Mouse (Mus musculus): Measurements from ENCODE around the gene Rmi2.
"Not testable (repeated sequence)": the region's sequence is repeated elsewhere in the genome, so short reads cannot be mapped to it uniquely, and the experiment has no call there.

Gene Rmi2

DNA sequence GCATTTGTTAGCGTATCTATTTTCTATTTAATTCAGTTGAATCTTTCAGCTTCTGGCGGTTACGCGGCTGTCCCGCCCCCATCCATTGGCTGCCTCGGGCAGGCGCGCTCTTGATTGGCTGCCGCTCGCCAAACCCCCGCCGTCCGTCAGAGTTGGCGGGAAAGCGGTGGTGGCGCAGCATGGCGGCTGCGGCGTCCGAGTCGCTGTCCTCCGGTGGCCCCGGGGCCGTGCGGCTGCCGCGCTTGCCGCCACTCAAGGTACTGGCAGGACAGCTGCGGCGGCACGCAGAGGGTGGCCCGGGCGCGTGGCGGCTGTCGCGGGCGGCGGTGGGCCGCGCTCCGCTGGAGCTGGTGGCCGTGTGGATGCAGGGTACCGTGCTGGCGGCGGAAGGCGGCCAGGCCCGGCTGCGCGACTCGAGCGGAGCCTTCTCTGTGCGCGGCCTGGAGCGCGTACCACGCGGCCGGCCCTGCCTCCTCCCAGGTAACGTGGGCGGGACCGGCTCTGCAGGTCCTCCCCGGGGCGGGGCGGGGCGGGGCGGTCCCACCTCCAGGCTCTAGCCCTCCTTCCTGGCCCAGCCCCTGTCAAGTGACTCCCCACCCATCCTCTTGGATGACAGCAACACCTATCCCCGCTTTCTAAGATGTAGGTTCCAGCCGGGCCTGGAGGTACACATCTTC, at the start of gene Rmi2:
Rmi2 (plus strand) TSS at position 149 of the 677 bp plus-strand sequence.
- peak; percentile 92 for DNase-seq

DNA sequence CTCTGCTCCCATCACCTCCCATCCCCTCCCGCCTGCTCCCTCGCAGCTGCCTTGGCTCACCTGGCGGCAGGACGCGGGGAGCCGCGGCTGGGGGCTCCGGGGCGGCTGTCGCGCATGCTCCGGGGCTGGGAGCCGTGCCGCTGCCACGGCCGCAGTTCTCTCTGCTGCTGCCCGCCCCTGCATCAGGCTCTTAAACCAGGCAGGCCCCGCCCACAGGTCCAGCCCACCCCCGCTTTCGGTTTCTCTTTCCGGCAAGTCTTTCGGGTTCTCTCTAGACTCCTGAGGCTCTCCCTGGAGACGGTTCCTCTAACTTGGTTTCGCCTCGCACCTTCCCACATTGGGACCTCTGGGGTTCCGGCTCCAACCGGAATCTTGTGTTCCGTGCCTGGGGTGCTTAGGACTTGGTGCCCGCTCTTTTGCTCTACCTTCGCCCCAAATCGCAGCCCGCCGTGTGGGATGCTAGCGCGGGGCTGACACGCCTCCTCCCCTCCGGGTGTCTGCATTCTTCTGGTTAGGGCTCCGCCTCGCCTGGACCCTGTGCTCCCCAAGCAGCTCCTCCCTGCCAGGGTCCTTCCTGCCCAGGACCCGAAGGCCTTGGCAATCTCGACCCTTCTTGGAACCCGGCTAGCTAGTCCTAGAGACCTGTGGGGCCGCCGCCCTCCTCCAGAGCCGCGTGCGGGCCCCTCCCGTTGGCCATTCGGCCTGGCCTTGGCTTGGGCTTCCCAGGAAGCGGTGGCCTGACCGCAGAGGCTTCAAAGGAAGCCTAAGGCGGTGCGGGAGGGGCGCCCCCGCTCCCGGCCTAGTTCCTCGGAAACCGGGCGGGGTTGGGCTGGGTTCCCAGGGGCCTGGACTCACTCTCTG, 49.3 kb upstream of the Rmi2 start, which contains the start of gene Socs1:
Socs1 (minus strand) TSS at position 166 of the 861 bp plus-strand sequence.
- DNase-seq = peak; percentile 97

- peak; percentile 88 for DNase-seq
Observed at GRCm38 (mm10) chr16:10786288-10786687, 48.6 kb upstream of the Rmi2 start.

GRCm38 (mm10) chr16:10786782-10787547, 47.9 kb upstream of the Rmi2 start:
- no peak for DNase-seq

- no peak for DNase-seq
Observed at GRCm38 (mm10) chr16:10787548-10788058, 47.3 kb upstream of the Rmi2 start.

DNA sequence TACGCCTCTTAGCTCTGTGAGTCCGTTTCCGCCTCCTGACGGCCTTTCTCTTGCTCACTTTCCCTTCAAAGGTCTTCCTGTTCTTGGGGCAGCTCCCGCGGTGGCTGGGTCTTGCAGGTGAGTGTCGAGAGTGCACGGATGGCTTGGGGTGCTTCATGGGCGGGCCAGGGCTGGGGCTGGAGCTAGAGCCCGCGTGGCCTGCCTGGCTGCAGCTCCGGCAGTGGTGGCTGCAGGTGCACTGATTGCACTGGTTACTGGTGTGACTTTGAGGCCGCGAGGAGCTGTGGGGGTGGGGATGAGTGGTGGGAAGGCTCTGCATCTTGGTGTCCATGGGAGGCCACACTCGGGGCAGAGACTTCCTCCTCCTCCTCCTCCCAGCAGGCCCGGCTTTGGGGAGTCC, 46.6 kb upstream of the Rmi2 start, which contains the start of gene Tnp2:
Tnp2 (minus strand) TSS at position 390 of the 400 bp plus-strand sequence.
- peak; percentile 68 for DNase-seq

DNA sequence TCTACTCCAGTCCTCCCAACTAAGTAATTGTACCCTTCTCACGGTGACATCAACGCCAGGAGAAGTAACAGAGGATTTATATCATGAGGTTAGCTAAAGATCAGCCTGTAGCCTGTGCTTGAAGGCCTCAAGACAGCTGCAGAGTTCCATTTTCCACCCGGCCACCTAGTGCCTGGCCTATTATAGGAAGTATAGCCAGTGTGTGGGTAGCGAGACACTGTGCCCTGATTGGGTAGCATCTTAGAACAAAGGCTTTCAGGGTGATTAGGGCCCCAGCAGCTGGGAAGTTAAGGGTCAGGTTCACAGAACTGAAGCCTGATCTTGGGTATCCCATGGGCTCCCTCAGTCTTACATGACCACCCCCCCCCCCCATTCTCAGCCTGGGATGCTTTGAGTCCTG, 46.0 kb upstream of the Rmi2 start:
- no peak for DNase-seq

GRCm38 (mm10) chr16:10790702-10791101, 44.2 kb upstream of the Rmi2 start, which contains the start of gene Prm3:
Prm3 (minus strand) TSS chr16:10790914.
- DNase-seq = no peak

- no peak for DNase-seq
Observed at GRCm38 (mm10) chr16:10796034-10796433, 38.8 kb upstream of the Rmi2 start, which contains the start of gene Prm2. Prm2 (minus strand) TSS chr16:10796134.

DNA sequence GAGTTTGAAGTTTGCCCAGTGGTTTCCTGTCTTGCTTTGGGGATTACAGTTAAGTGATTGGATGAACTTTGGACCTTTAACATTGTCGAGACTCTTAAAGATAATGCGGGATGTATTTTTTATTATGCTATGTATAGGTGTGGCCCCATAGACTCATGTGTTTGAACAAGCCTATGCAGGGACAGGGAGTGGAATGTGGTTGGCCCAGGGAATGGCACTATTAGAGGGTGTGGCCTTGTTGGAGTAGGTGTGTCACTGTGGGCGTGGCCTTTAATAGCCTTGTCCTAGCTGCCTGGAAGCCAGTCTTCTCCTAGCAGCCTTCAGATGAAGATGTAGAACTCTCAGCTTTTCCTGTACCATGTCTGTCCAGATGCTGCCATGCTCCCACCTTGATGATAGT, 32.4 kb upstream of the Rmi2 start:
- not testable (repeated sequence) for DNase-seq

DNA sequence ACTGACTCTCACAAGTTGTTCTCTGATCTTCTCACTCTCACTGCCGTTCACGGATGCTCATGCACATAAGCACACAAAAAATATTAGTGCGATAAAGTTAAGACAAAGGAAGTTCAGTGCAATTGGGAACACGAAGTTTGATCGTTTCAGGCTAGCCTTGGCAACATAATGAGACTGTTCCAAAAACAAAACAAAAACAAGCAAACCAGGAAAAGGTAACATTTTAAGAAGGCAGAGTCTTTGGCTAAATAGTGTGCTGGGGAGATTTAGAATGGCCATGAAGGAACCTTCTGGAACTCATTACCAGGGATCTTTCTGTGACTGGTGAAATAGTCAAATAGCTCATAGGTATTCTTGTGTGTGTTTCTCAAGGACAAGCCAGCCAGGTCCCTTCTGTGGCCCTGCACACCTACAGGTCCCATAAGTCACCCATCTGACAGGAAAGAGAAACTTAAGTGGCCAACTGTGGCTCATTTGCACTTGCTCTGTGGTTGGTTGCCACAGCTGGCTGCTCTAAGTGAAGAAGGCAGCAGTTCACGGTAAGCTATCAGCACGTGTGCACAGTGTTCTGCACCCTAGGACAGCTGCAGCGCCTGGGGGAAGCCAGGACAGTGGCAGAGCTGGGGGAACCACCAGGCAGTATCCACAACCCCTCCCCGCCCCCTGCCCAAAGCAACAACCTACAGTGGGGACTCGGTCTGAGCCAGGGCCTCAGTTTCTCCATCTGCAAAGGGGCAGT, 28.9 kb upstream of the Rmi2 start, which contains the start of gene Prm1:
Prm1 (minus strand) TSS at position 51 of the 739 bp plus-strand sequence.
- DNase-seq = peak; percentile 81

DNA sequence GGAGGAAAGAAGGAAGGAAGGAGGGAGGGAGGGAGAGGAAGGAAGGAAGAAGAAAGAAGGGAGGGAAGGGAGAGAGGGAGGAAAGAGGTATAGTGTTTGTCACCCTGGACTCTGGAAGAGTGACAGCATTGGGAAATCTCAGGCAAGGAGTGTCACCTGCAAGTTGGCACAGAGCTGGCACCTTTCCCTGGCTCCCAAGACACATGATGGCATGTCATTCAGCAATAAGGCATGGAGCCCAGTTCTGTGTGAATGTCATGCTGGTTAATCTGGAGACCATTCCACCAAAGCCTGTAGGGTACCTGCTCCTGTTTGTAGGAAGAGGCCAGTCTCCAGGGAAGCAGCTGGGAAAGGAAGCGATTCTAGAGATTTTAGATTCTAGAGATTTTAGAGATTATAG, 24.5 kb upstream of the Rmi2 start:
- no peak for DNase-seq

DNA sequence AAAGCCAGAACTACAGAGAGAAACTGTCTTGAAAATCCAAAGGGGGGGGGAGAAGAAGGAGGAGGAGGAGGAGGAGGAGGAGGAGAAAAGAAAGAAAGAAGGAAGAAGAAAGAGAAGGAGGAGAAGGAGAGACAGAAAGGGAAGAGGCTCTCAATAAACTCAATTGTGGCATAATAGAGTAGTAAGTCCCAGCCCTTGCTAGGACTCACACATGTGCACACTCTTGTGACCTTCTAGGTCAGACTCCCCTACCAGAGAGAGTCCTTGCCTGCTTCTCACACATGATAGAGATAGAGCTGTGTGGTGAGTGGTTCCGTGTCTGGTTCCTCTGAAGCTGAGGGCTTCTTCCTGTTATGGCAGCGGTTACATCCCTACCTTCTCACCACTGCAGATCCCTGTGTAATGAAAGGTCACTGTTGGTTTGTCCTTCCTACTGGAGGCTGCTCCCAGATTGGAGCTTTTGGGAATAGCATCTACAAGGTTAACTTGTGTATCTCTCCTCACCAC, 21.9 kb upstream of the Rmi2 start, which contains the start of gene Gm11172:
Gm11172 (plus strand) TSS at position 51 of the 507 bp plus-strand sequence.
- DNase-seq = no peak

DNA sequence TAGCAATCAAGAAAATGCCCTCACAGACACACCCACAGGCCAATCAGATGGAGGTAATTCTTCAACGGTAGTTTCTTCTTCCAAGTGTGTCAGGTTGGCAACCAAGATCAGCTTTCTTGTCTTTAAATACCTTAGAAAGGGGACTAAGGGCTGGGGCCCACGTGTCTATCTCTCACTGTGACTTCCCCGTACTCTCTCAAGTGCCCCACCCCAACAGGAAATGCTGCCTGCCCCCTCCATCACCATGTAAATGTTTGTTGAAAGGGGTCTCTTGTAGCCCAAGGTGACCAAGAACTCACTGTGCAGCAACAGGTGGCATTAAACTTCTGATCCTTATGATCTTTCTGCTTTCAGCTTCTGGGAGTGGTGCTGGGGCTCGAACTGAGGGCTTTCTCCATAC, 21.1 kb upstream of the Rmi2 start:
- no peak for DNase-seq

DNA sequence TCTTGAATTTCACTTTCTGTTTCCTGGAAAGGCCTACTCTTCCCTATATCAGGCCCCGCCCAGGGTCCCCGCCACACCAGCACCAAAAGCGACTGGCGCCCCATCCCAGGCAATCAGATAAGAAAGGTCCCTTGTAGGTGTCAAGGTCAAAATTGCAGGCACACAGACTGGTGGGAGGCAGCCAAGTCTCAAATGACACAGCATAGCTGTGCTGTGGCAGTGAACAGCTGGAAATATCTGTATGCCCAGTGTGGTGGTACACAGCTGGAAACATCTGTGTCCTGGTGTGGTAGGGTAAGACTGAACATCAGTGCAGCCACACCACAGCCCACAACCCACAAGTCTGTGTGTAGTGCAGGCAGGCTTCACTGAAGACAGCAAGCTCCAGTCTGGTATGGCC, 20.0 kb upstream of the Rmi2 start:
- DNase-seq = no peak

DNA sequence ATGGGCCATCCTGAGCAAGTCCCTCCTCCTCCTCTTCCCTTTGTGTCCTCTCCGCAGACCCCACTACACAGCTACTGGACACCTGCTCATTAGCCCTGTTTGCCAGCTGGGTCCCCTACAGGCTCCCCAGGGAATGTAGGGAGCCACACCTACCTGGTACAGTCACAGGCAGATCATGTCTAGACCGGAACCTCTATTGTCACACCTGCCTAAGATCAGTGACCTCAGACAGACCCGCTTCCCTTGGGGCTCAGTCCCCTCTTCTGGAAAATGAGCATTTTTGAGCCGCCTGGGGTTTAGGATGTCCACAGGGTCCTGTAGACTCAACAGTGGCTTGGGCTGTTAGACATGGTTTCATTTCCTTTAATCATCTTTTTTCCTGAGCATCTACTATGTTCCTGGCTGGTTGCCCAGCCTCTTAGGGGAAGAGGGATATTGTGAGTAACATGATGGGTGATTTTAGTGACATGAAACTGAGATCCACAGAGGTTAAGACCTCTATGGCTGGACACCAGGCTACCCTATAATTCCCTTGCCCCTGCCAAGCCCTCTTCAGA, 16.2 kb upstream of the Rmi2 start:
- no peak for DNase-seq

- no peak for DNase-seq
Observed at GRCm38 (mm10) chr16:10819966-10820365, 14.9 kb upstream of the Rmi2 start.

GRCm38 (mm10) chr16:10821387-10821786, 13.5 kb upstream of the Rmi2 start:
- DNase-seq = no peak

- DNase-seq = no peak
Observed at GRCm38 (mm10) chr16:10824536-10824935, 10.3 kb upstream of the Rmi2 start.

DNA sequence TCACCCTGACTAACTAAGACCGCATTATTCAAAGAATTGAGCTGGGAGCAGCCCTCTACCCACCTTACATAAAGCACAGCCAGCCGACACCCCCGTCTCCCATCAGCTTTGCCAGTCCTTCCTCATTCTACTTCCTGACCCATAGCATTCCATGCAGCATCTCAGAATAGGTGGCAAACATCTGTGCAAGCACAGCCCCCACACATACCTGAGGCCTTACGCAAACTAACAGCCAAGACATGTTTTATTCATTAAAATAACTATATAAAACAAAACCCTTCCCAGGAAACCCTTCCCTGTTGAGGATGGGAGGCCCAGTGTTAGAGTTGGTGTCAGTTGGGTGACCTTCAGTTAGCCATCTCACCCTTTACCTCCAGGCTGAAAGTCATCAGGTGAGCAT, 9.0 kb upstream of the Rmi2 start:
- DNase-seq = no peak

- peak; percentile 66 for DNase-seq
Observed at GRCm38 (mm10) chr16:10827269-10827668, 7.6 kb upstream of the Rmi2 start.
